Mouse (Mus musculus): ENCODE data around the gene Rapgef1. TPM values are rescaled to one million over a fixed set of nuclear protein-coding genes. Genes with fewer than 3 reads are reported as not detected.

Gene Rapgef1
- polyA plus RNA-seq, 1 experiment: 85.8 TPM

DNA sequence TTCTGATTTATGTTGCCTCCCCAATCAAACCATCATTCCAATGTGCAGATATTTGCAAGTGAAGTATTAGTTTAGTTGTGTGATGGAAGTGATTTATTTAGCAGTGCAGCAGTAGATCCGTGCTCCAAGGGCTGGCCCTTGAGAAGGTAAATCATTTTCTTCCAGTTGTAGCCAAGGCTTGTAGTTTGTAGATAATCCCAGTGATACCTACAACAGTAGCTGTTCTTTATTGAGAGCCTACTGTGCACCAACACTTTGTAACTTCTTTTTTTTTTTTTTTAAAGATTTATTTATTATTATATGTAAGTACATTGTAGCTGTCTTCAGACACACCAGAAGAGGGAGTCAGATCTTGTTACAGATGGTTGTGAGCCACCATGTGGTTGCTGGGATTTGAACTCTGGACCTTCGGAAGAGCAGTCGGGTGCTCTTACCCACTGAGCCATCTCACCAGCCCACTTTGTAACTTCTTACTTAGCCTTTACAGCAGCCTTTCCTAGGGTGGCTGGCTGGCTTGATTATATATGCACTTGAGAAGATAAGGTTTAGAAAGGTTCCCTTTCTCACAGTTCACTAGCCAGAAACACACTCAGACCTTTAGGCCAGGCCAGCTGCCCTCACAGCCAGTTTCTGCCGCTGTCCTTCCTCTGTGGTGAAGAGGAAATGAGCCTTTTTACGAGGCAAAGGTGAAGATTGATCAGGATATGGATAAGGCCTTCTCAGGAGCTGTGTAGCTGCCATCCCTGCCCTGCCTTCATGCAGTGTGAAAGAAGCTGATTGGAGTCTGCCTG is 20.6 kb downstream of the Rapgef1 start:
- Histone ChIP-seq H3K4me3 (ENCODE audit: insufficient read depth, low read length) (no peak overlapping the region), H3K4me1 (ENCODE audit: control insufficient read depth, insufficient read depth, low read length) (peaks cover 21% of the 10 kb centered on the region), H3K27ac (ENCODE audit: insufficient read depth, low read length) (no peak overlapping the region)
- no peak for TF ChIP-seq CTCF (IDR thresholded peaks at IDR 0.05; ENCODE audit: extremely low read depth, insufficient read depth, low read length)
- TF ChIP-seq POLR2A (IDR thresholded peaks at IDR 0.05; ENCODE audit: extremely low read depth, insufficient read depth, low read length): no peak

DNA sequence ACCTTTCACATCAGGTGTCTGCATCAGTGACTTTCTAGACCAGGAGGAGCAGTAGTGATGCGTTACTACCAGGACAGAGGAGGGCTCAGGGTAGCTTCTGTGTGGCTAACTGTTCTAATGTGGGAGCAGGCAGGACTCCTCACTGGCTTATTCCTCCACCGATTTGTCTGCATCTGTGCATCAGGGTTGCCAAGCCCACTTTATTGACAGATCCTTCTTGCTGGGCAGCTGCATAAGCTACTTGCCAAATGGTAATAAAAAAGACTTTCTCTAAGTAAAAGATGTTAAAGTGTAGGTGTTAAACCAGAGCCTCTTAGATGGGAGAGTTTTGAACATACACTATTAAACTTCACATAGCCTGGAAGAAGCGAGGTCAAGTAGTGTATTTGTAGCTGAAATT is 22.2 kb downstream of the Rapgef1 start:
- TF ChIP-seq POLR2A (IDR thresholded peaks at IDR 0.05; ENCODE audit: extremely low read depth, insufficient read depth, low read length) (no peak), CTCF (IDR thresholded peaks at IDR 0.05; ENCODE audit: extremely low read depth, insufficient read depth, low read length) (no peak)
- H3K27ac ChIP-seq (ENCODE audit: insufficient read depth, low read length): no peak overlapping the region
- no peak overlapping the region for H3K4me3 ChIP-seq (ENCODE audit: insufficient read depth, low read length)
- peaks cover 26% of the 10 kb centered on the region for H3K4me1 ChIP-seq (ENCODE audit: control insufficient read depth, insufficient read depth, low read length)

DNA sequence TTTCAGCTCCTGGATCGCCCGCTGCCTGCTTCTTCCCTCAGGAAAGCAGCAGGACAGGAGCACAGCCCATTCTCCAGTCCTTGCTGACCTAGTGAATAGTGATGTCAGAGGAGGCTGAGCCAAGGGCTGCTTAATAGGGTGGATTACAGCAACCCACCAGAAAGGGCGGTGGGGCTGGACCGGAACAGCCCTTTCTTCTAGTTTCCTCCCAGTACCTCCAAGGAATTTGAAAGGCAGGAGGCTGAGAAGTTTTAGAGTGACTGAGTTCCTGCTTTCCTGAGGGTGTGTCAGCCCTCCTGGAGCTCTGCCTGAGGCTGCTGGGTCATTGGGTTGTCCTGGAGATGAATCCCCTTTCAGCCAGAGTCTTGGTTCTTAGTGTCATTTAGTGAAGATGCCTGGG is 23.9 kb downstream of the Rapgef1 start:
- Histone ChIP-seq H3K4me3 (ENCODE audit: insufficient read depth, low read length) (no peak overlapping the region), H3K4me1 (ENCODE audit: control insufficient read depth, insufficient read depth, low read length) (peaks cover 30% of the 10 kb centered on the region), H3K27ac (ENCODE audit: insufficient read depth, low read length) (peak overlapping the region; percentile 66; the same call in 1 of the 2 replicates)
- TF ChIP-seq POLR2A (IDR thresholded peaks at IDR 0.05; ENCODE audit: extremely low read depth, insufficient read depth, low read length) (no peak), CTCF (IDR thresholded peaks at IDR 0.05; ENCODE audit: extremely low read depth, insufficient read depth, low read length) (no peak)

DNA sequence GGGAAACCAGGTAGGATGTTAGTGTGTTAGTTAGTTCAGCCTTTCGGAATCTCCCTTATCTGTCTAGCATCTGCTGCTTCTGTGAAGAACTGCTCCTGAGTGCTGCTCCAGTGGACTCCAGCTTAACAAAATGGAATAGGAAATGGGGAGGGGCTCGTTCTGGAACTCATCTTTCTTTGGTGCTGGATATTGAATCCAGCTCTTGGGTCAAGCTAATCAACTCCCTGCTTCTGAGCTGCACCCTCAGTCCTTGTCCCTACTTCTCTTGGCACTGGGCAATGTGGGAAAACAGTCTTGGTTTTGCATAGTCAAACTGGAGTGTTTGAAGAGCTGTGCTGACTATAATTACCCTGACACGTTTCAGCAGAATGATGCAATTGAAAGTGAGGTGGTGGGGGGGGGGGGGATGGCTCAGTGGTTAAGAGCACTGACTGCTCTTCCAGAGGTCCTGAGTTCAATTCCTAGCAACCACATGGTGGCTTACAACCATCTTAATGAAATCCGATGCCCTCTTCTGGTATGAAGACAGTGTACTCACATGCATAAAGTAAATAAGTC is 25.6 kb downstream of the Rapgef1 start:
- no peak overlapping the region for H3K4me3 ChIP-seq (ENCODE audit: insufficient read depth, low read length)
- no peak overlapping the region; the same call in 1 of the 2 replicates for H3K27ac ChIP-seq (ENCODE audit: insufficient read depth, low read length)
- TF ChIP-seq CTCF (IDR thresholded peaks at IDR 0.05; ENCODE audit: extremely low read depth, insufficient read depth, low read length) (no peak), POLR2A (IDR thresholded peaks at IDR 0.05; ENCODE audit: extremely low read depth, insufficient read depth, low read length) (no peak)
- H3K4me1 ChIP-seq (ENCODE audit: control insufficient read depth, insufficient read depth, low read length): peaks cover 29% of the 10 kb centered on the region

GRCm38 (mm10) chr2:29646613-29647012 is 27.1 kb downstream of the Rapgef1 start:
- Histone ChIP-seq H3K27ac (ENCODE audit: insufficient read depth, low read length) (peak overlapping the region; percentile 43; the same call in 1 of the 2 replicates), H3K4me3 (ENCODE audit: insufficient read depth, low read length) (no peak overlapping the region), H3K4me1 (ENCODE audit: control insufficient read depth, insufficient read depth, low read length) (peaks cover 22% of the 10 kb centered on the region)
- TF ChIP-seq POLR2A (IDR thresholded peaks at IDR 0.05; ENCODE audit: extremely low read depth, insufficient read depth, low read length) (no peak), CTCF (IDR thresholded peaks at IDR 0.05; ENCODE audit: extremely low read depth, insufficient read depth, low read length) (no peak)

GRCm38 (mm10) chr2:29647162-29647561 is 27.6 kb downstream of the Rapgef1 start:
- peaks cover 21% of the 10 kb centered on the region for H3K4me1 ChIP-seq (ENCODE audit: control insufficient read depth, insufficient read depth, low read length)
- no peak for TF ChIP-seq POLR2A (IDR thresholded peaks at IDR 0.05; ENCODE audit: extremely low read depth, insufficient read depth, low read length)
- TF ChIP-seq CTCF (IDR thresholded peaks at IDR 0.05; ENCODE audit: extremely low read depth, insufficient read depth, low read length): no peak
- H3K4me3 ChIP-seq (ENCODE audit: insufficient read depth, low read length): no peak overlapping the region
- no peak overlapping the region for H3K27ac ChIP-seq (ENCODE audit: insufficient read depth, low read length)

GRCm38 (mm10) chr2:29647808-29648207 is 28.3 kb downstream of the Rapgef1 start:
- H3K4me1 ChIP-seq (ENCODE audit: control insufficient read depth, insufficient read depth, low read length): peaks cover 18% of the 10 kb centered on the region
- H3K27ac ChIP-seq (ENCODE audit: insufficient read depth, low read length): no peak overlapping the region
- TF ChIP-seq CTCF (IDR thresholded peaks at IDR 0.05; ENCODE audit: extremely low read depth, insufficient read depth, low read length): no peak
- no peak overlapping the region for H3K4me3 ChIP-seq (ENCODE audit: insufficient read depth, low read length)

DNA sequence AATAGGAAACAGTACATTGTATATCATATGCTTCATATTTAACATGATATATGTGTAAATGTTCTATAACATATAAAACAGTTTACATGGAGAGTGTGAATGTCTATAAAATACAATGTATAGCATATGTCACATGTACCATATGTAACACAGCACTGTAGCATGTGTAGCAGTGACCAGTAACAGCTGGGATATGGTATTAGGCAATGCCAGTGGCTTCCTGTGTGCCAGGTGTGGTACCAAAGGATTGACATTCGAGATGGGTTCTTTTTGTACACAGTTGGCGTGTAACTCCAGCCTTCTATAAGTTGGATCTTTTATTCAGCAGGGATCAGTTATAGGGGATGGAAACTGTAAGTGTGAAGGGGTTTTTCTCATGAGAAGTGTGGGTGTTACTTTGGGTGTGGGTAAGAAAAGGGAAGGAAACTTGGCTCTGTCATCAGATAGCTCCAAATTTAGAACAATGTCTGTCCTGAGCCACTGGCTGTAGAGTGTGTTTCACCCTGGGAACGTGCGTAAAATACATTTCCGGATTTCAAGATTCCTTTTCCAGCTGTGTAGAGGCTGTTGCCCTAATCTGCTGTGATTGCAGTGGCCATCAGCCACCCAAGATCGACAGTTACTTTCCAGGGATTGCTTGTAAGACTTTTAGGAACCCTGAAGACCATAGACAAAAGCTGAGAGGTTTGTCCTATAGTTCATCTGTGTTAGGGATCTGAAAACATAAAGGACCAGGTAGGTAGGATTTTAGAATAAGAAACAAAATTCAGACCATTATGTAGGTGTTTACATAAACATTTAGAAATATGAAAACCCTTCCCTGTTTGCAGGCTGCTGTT is 29.7 kb downstream of the Rapgef1 start:
- H3K4me1 ChIP-seq (ENCODE audit: control insufficient read depth, insufficient read depth, low read length): peaks cover 18% of the 10 kb centered on the region
- H3K4me3 ChIP-seq (ENCODE audit: insufficient read depth, low read length): no peak overlapping the region
- peak overlapping the region; percentile 47; the same call in 1 of the 2 replicates for H3K27ac ChIP-seq (ENCODE audit: insufficient read depth, low read length)
- TF ChIP-seq POLR2A (IDR thresholded peaks at IDR 0.05; ENCODE audit: extremely low read depth, insufficient read depth, low read length): no peak
- TF ChIP-seq CTCF (IDR thresholded peaks at IDR 0.05; ENCODE audit: extremely low read depth, insufficient read depth, low read length): no peak

DNA sequence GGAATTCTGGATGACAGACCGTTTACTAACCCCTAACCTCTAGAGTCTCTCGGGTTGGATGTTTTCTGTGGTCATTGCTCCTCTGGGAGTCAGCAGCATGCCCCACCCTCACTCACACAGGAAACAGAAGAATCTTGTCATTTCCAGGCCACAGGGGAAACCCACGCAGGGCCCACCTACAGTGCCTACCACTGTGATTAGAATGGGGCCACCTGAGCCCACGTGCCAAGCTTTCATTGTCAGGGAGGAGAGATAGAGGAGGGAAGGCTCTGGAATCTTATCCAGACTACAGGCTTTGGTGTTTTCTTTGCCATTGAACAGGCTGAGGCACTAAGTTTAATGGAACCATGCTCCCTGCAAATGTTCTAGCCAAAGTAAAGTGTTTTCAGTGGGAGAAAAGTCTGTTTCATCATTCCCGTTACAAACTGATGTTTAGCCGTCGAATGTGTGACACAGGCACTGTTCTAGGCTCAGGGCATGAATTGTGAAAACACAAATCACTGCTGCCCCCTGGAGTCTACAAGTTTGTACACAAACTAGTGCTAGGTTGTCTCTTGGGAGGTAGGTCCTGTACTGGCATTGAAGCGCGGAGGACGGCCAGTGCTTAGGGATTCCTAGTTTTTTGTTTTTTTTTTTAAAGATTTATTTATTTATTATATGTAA is 30.4 kb downstream of the Rapgef1 start:
- Histone ChIP-seq H3K4me1 (ENCODE audit: control insufficient read depth, insufficient read depth, low read length) (peaks cover 14% of the 10 kb centered on the region), H3K4me3 (ENCODE audit: insufficient read depth, low read length) (no peak overlapping the region), H3K27ac (ENCODE audit: insufficient read depth, low read length) (no peak overlapping the region)
- TF ChIP-seq POLR2A (IDR thresholded peaks at IDR 0.05; ENCODE audit: extremely low read depth, insufficient read depth, low read length) (no peak), CTCF (IDR thresholded peaks at IDR 0.05; ENCODE audit: extremely low read depth, insufficient read depth, low read length) (peak; percentile 17; the same call in 1 of the 2 replicates)

Data from cortical plate, adult 2 months (tissue).